ENCODE assay signal across 10 mouse cellular contexts in genomic region chr1:192822309-192822651, GRCm38 (mm10). TPM values are rescaled to one million over a fixed set of nuclear protein-coding genes. Genes with fewer than 3 reads are reported as not detected.
DNase-seq lines count a peak whose midpoint lies in the region; ATAC-seq lines count a peak whose summit lies in the region.
"Had no signal": no experiment of that assay in that cellular context is flagged by ENCODE, and none has a peak within 500 bp of the region (broad histone marks: within the 10 kb centered on the region; RNA-seq: fewer than 3 reads in every experiment).

No protein-coding gene starts in this region.

- no peaks in the 10 kb centered on the region for H3K9me3 ChIP-seq in hindbrain, embryonic 11.5 days (ENCODE audit: control insufficient read depth, low read length)
- no peaks in the 10 kb centered on the region for H3K9me3 ChIP-seq in hindbrain, embryonic 16.5 days (ENCODE audit: control insufficient read depth, low read length)
- no peaks in the 10 kb centered on the region; the same call in 1 of the 2 replicates for H3K9me3 ChIP-seq in embryonic facial prominence, embryonic 10.5 days
- no peaks in the 10 kb centered on the region for H3K9me3 ChIP-seq in limb, embryonic 11.5 days (ENCODE audit: control insufficient read depth, low read length)

- H3K27ac ChIP-seq in hindbrain, embryonic 11.5 days (ENCODE audit: low read depth, low read length), result peak overlapping the region; percentile 76; the same call in 1 of the 2 replicates
- no peak overlapping the region for H3K27ac ChIP-seq in hindbrain, embryonic 16.5 days (ENCODE audit: low read depth, low read length)
- H3K27ac ChIP-seq in embryonic facial prominence, embryonic 10.5 days (replicated peaks), result peak overlapping the region; percentile 87
- peak overlapping the region; percentile 94 for H3K27ac ChIP-seq in limb, embryonic 11.5 days (replicated peaks; ENCODE audit: low read depth, low read length)

- no peaks in the 10 kb centered on the region for H3K27me3 ChIP-seq in hindbrain, embryonic 11.5 days (ENCODE audit: control insufficient read depth, insufficient read depth, low read length)
- H3K27me3 ChIP-seq in hindbrain, embryonic 16.5 days (replicated peaks; ENCODE audit: control insufficient read depth, insufficient read depth, low read length), result no peaks in the 10 kb centered on the region
- peaks cover 23% of the 10 kb centered on the region for H3K27me3 ChIP-seq in embryonic facial prominence, embryonic 10.5 days (replicated peaks; ENCODE audit: low read depth, poor library complexity, severe bottlenecking)
- H3K27me3 ChIP-seq in limb, embryonic 11.5 days (ENCODE audit: control insufficient read depth, insufficient read depth, low read length), result no peaks in the 10 kb centered on the region

- H3K36me3 ChIP-seq in hindbrain, embryonic 11.5 days (ENCODE audit: control insufficient read depth, insufficient read depth, low read length), result no peaks in the 10 kb centered on the region
- H3K36me3 ChIP-seq in hindbrain, embryonic 16.5 days (ENCODE audit: control insufficient read depth, insufficient read depth, low read length), result no peaks in the 10 kb centered on the region
- H3K36me3 ChIP-seq in embryonic facial prominence, embryonic 10.5 days (replicated peaks), result no peaks in the 10 kb centered on the region
- H3K36me3 ChIP-seq in limb, embryonic 11.5 days (ENCODE audit: control insufficient read depth, insufficient read depth, low read length), result no peaks in the 10 kb centered on the region

- H3K9ac ChIP-seq in hindbrain, embryonic 11.5 days (ENCODE audit: low read depth, low read length), result no peak overlapping the region
- H3K9ac ChIP-seq in hindbrain, embryonic 16.5 days (ENCODE audit: low read depth, low read length), result no peak overlapping the region
- no peak overlapping the region for H3K9ac ChIP-seq in limb, embryonic 11.5 days (ENCODE audit: low read length)

- peaks cover 12% of the 10 kb centered on the region; the same call in 1 of the 2 replicates for H3K4me1 ChIP-seq in hindbrain, embryonic 11.5 days (replicated peaks; ENCODE audit: control insufficient read depth, insufficient read depth, low read length)
- peaks cover 8% of the 10 kb centered on the region for H3K4me1 ChIP-seq in hindbrain, embryonic 16.5 days (ENCODE audit: control insufficient read depth, insufficient read depth, low read depth, low read length)
- H3K4me1 ChIP-seq in embryonic facial prominence, embryonic 10.5 days, result peaks cover 36% of the 10 kb centered on the region
- H3K4me1 ChIP-seq in limb, embryonic 11.5 days (ENCODE audit: control insufficient read depth, insufficient read depth, low read length), result peaks cover 15% of the 10 kb centered on the region

- no peak for DNase-seq in cerebellum, adult 11-12 months
- DNase-seq in hindbrain, embryonic 11.5 days (ENCODE audit: low spot score), result no peak
- no peak for DNase-seq in embryonic facial prominence, embryonic 10.5 days (ENCODE audit: low spot score)
- no peak for DNase-seq in limb, embryonic 11.5 days (ENCODE audit: low spot score)
- DNase-seq in adrenal gland, postnatal 10 days, result no peak
- DNase-seq: adrenal gland, adult 8-10 months had no signal

- 68% methylated on average over 1 of the region's 1 CpGs for WGBS in hindbrain, embryonic 11.5 days
- WGBS in hindbrain, embryonic 16.5 days, result 55% methylated on average over 1 of the region's 1 CpGs
- WGBS in embryonic facial prominence, embryonic 10.5 days, result 41% methylated on average over 1 of the region's 1 CpGs
- WGBS in limb, embryonic 11.5 days, result 14% methylated on average over 1 of the region's 1 CpGs

- H3K4me2 ChIP-seq in hindbrain, embryonic 11.5 days (replicated peaks; ENCODE audit: low read depth, low read length), result no peak overlapping the region
- H3K4me2 ChIP-seq in hindbrain, embryonic 16.5 days (ENCODE audit: low read length), result no peak overlapping the region
- no peak overlapping the region for H3K4me2 ChIP-seq in limb, embryonic 11.5 days (ENCODE audit: low read depth, severe bottlenecking)

- H3K4me3 ChIP-seq in hindbrain, embryonic 11.5 days (ENCODE audit: low read depth, low read length), result no peak overlapping the region
- no peak overlapping the region for H3K4me3 ChIP-seq in hindbrain, embryonic 16.5 days (ENCODE audit: low read length)
- H3K4me3 ChIP-seq in embryonic facial prominence, embryonic 10.5 days, result peak overlapping the region; percentile 21; the same call in 1 of the 2 replicates
- H3K4me3 ChIP-seq in limb, embryonic 11.5 days (ENCODE audit: low read depth, low read length), result no peak overlapping the region

- ATAC-seq in cerebellum, adult (ENCODE audit: insufficient number of reproducible peaks, low FRiP score, low TSS enrichment), result 0 out of 2 replicates have a peak, but pooled peaks have one; percentile 27
- ATAC-seq in hindbrain, embryonic 11.5 days (ENCODE audit: low FRiP score), result no peak
- no peak for ATAC-seq in hindbrain, embryonic 16.5 days
- no peak for ATAC-seq in limb, embryonic 11.5 days (ENCODE audit: insufficient number of reproducible peaks, low FRiP score, low TSS enrichment, low read depth)
- no peak for ATAC-seq in monocyte, adult 5-6 weeks (replicated peaks; ENCODE audit: insufficient number of reproducible peaks, low FRiP score, low TSS enrichment, poor library complexity, severe bottlenecking)

RNA-seq across cellular contexts. Expression of gene Sertad4, which starts 33.3 kb away (rescaled TPM):
- 21.3 and 24.8 TPM in 2 replicates for polyA plus RNA-seq in hindbrain, embryonic 11.5 days (2014; fragmentation: Nextera tagmentation; extraction: Ambion mirVana)
- 8.5 and 18.5 TPM in 2 replicates for polyA plus RNA-seq in hindbrain, embryonic 16.5 days (2015; fragmentation: Nextera tagmentation; extraction: Ambion mirVana)
- 23.6 and 33.4 TPM in 2 replicates for polyA plus RNA-seq in embryonic facial prominence, embryonic 10.5 days (2016; fragmentation: Nextera tagmentation; extraction: Ambion mirVana)
- 71.9 and 73.6 TPM in 2 replicates for polyA plus RNA-seq in limb, embryonic 11.5 days (2014; fragmentation: Nextera tagmentation; extraction: Ambion mirVana)
- total RNA-seq in monocyte, adult 5-6 weeks (2017), result not detected in 3 replicates
- 1 to 10 TPM; 7.9 to 9.3 TPM for total RNA-seq in adrenal gland, postnatal 10 days (2021)
- total RNA-seq: MEL had no signal

RNA-seq across cellular contexts. Expression of gene Hhat, which starts 51.3 kb away (rescaled TPM):
- 5.5 and 8.0 TPM in 2 replicates for polyA plus RNA-seq in hindbrain, embryonic 11.5 days (2014; fragmentation: Nextera tagmentation; extraction: Ambion mirVana)
- 3.4 and 3.5 TPM in 2 replicates for polyA plus RNA-seq in hindbrain, embryonic 16.5 days (2015; fragmentation: Nextera tagmentation; extraction: Ambion mirVana)
- 9.3 and 9.9 TPM in 2 replicates for polyA plus RNA-seq in embryonic facial prominence, embryonic 10.5 days (2016; fragmentation: Nextera tagmentation; extraction: Ambion mirVana)
- polyA plus RNA-seq in limb, embryonic 11.5 days (2014; fragmentation: Nextera tagmentation; extraction: Ambion mirVana), result 12.3 and 16.6 TPM in 2 replicates
- 0.85 to 3.6 TPM (median 1.7 TPM) in 3 replicates for total RNA-seq in monocyte, adult 5-6 weeks (2017)
- 1 to 10 TPM; 6.8 to 7.3 TPM for total RNA-seq in adrenal gland, postnatal 10 days (2021)
